Mouse (Mus musculus) midbrain, embryonic 15.5 days (tissue): ENCODE data around the gene Atp6v0a1. TPM values are rescaled to one million over a fixed set of nuclear protein-coding genes. Genes with fewer than 3 reads are reported as not detected.
"Not testable (repeated sequence)": the region's sequence is repeated elsewhere in the genome, so short reads cannot be mapped to it uniquely, and the experiment has no call there.

Experiments
- ATAC-seq: fragments of 200-750 bp; cut with Nextera tagmentation; replicated peaks from 2 replicates; pipeline ENCODE4 v1.8.0; 2017; ENCODE audit warnings: moderate TSS enrichment
- H3K27ac ChIP-seq: fragments of 300-500 bp; sonication (generic); 2 replicates; pipeline ENCODE4 v1.5.1; 2015; ENCODE audit warnings: mild to moderate bottlenecking, inconsistent platforms
- H3K27me3 ChIP-seq: fragments of 300-500 bp; sonication (generic); replicated peaks from 2 replicates; pipeline ENCODE4 v1.6.1; 2015; ENCODE audit warnings: inconsistent platforms
- H3K36me3 ChIP-seq: fragments of 300-500 bp; sonication (generic); replicated peaks from 2 replicates; pipeline ENCODE4 v1.6.1; 2015; ENCODE audit warnings: inconsistent platforms
- H3K4me1 ChIP-seq: fragments of 300-500 bp; sonication (generic); 2 replicates; pipeline ENCODE4 v1.6.1; 2015; ENCODE audit warnings: inconsistent platforms
- H3K4me2 ChIP-seq: fragments of 300-500 bp; sonication (generic); 2 replicates; pipeline ENCODE4 v1.6.1; 2015; ENCODE audit warnings: inconsistent platforms, mild to moderate bottlenecking, moderate library complexity
- H3K4me3 ChIP-seq: fragments of 300-500 bp; sonication (generic); 2 replicates; pipeline ENCODE4 v1.5.1; 2015; ENCODE audit warnings: mild to moderate bottlenecking, inconsistent platforms
- H3K9ac ChIP-seq: fragments of 300-500 bp; sonication (generic); 2 replicates; pipeline ENCODE4 v1.6.1; 2015; ENCODE audit warnings: mild to moderate bottlenecking, inconsistent platforms
- H3K9me3 ChIP-seq: fragments of 300-500 bp; sonication (generic); 2 replicates; pipeline ENCODE4 v1.6.1; 2016; ENCODE audit warnings: inconsistent platforms
- WGBS: fragments of 180-500 bp; shearing (Covaris S2); methylation state at CpG from one replicate; pipeline ENCODE4 v1.1.7; 2015; ENCODE audit warnings: mixed read lengths; 5-methylcytosine and 5-hydroxymethylcytosine counted together
- polyA plus RNA-seq: library from polyadenylated mRNA; unstranded; fragments of >200 nt; fragmentation: Nextera tagmentation; extraction: Ambion mirVana; gene quantifications from 2 replicates; pipeline ENCODE4 v1.2.1, GENCODE M21; 2015

Gene Atp6v0a1
- polyA plus RNA-seq, 1 experiment from 2014 or later, result 148 TPM

GRCm38 (mm10) chr11:100983778-100984131 is 25.5 kb upstream of the Atp6v0a1 start:
- H3K4me1 ChIP-seq, result peaks cover 5% of the 10 kb centered on the region; the same call in 1 of the 2 replicates
- no peaks in the 10 kb centered on the region for H3K36me3 ChIP-seq
- 80% methylated on average over 7 of the region's 7 CpGs for WGBS
- H3K9me3 ChIP-seq, result no peaks in the 10 kb centered on the region
- peaks cover 3% of the 10 kb centered on the region; the same call in 1 of the 2 replicates for H3K27me3 ChIP-seq
- no peak for ATAC-seq
- H3K4me2 ChIP-seq, result no peak overlapping the region
- H3K27ac ChIP-seq, result no peak overlapping the region
- no peak overlapping the region for H3K4me3 ChIP-seq
- H3K9ac ChIP-seq, result no peak overlapping the region

GRCm38 (mm10) chr11:100985607-100986006 is 23.6 kb upstream of the Atp6v0a1 start:
- peaks cover 3% of the 10 kb centered on the region; the same call in 1 of the 2 replicates for H3K27me3 ChIP-seq
- peaks cover 5% of the 10 kb centered on the region; the same call in 1 of the 2 replicates for H3K4me1 ChIP-seq
- no peak overlapping the region for H3K9ac ChIP-seq
- ATAC-seq, result no peak
- WGBS, result 53% methylated on average over 3 of the region's 3 CpGs
- no peak overlapping the region for H3K4me3 ChIP-seq
- H3K4me2 ChIP-seq, result no peak overlapping the region
- no peak overlapping the region for H3K27ac ChIP-seq
- H3K9me3 ChIP-seq, result no peaks in the 10 kb centered on the region
- no peaks in the 10 kb centered on the region for H3K36me3 ChIP-seq

- WGBS, result 83% methylated on average over 3 of the region's 3 CpGs
- Histone ChIP-seq H3K27me3 (no peaks in the 10 kb centered on the region), H3K36me3 (no peaks in the 10 kb centered on the region), H3K4me2 (no peak overlapping the region), H3K9ac (no peak overlapping the region), H3K9me3 (no peaks in the 10 kb centered on the region), H3K4me1 (no peaks in the 10 kb centered on the region), H3K27ac (no peak overlapping the region), H3K4me3 (no peak overlapping the region)
- ATAC-seq, result no peak
Measured at GRCm38 (mm10) chr11:100988674-100989073, 20.6 kb upstream of the Atp6v0a1 start.

GRCm38 (mm10) chr11:100989666-100990065 is 19.6 kb upstream of the Atp6v0a1 start:
- no peak overlapping the region for H3K4me2 ChIP-seq
- H3K36me3 ChIP-seq, result no peaks in the 10 kb centered on the region
- H3K9ac ChIP-seq, result no peak overlapping the region
- H3K27ac ChIP-seq, result no peak overlapping the region
- no peaks in the 10 kb centered on the region for H3K9me3 ChIP-seq
- H3K27me3 ChIP-seq, result no peaks in the 10 kb centered on the region
- no peak for ATAC-seq
- H3K4me1 ChIP-seq, result no peaks in the 10 kb centered on the region
- H3K4me3 ChIP-seq, result no peak overlapping the region
- 67% methylated on average over 2 of the region's 2 CpGs for WGBS

- H3K27ac ChIP-seq, result no peak overlapping the region
- no peak overlapping the region for H3K9ac ChIP-seq
- H3K4me1 ChIP-seq, result no peaks in the 10 kb centered on the region
- H3K9me3 ChIP-seq, result no peaks in the 10 kb centered on the region
- no peak overlapping the region for H3K4me2 ChIP-seq
- 18% methylated on average over 6 of the region's 6 CpGs for WGBS
- no peak overlapping the region for H3K4me3 ChIP-seq
- H3K36me3 ChIP-seq, result no peaks in the 10 kb centered on the region
- ATAC-seq, result no peak
- H3K27me3 ChIP-seq, result no peaks in the 10 kb centered on the region
Measured at GRCm38 (mm10) chr11:100991027-100991534, 18.2 kb upstream of the Atp6v0a1 start.

GRCm38 (mm10) chr11:100993437-100993836 is 15.8 kb upstream of the Atp6v0a1 start:
- ATAC-seq, result no peak
- Histone ChIP-seq H3K27me3 (no peaks in the 10 kb centered on the region), H3K4me3 (no peak overlapping the region), H3K36me3 (no peaks in the 10 kb centered on the region), H3K9ac (no peak overlapping the region), H3K27ac (no peak overlapping the region), H3K4me2 (no peak overlapping the region), H3K9me3 (no peaks in the 10 kb centered on the region), H3K4me1 (no peaks in the 10 kb centered on the region)
- WGBS, result 84% methylated on average over 2 of the region's 2 CpGs

GRCm38 (mm10) chr11:100994233-100994632 is 15.0 kb upstream of the Atp6v0a1 start:
- Histone ChIP-seq H3K4me2 (no peak overlapping the region), H3K27me3 (no peaks in the 10 kb centered on the region), H3K9me3 (no peaks in the 10 kb centered on the region), H3K4me3 (no peak overlapping the region), H3K9ac (no peak overlapping the region), H3K4me1 (no peaks in the 10 kb centered on the region), H3K36me3 (no peaks in the 10 kb centered on the region), H3K27ac (no peak overlapping the region)
- no peak for ATAC-seq
- 67% methylated on average over 9 of the region's 9 CpGs for WGBS

- WGBS, result 80% methylated on average over 5 of the region's 5 CpGs
- Histone ChIP-seq H3K27ac (no peak overlapping the region), H3K4me3 (no peak overlapping the region), H3K9ac (no peak overlapping the region), H3K4me1 (no peaks in the 10 kb centered on the region), H3K9me3 (no peaks in the 10 kb centered on the region), H3K27me3 (no peaks in the 10 kb centered on the region; the same call in 1 of the 2 replicates), H3K4me2 (no peak overlapping the region), H3K36me3 (no peaks in the 10 kb centered on the region)
- ATAC-seq, result no peak
Measured at GRCm38 (mm10) chr11:100994655-100995054, 14.6 kb upstream of the Atp6v0a1 start.

- H3K27ac ChIP-seq, result no peak overlapping the region
- H3K9me3 ChIP-seq, result no peaks in the 10 kb centered on the region
- 91% methylated on average over 4 of the region's 4 CpGs for WGBS
- H3K4me1 ChIP-seq, result no peaks in the 10 kb centered on the region
- no peak for ATAC-seq
- H3K4me3 ChIP-seq, result no peak overlapping the region
- no peak overlapping the region for H3K4me2 ChIP-seq
- no peaks in the 10 kb centered on the region for H3K36me3 ChIP-seq
- no peak overlapping the region for H3K9ac ChIP-seq
- no peaks in the 10 kb centered on the region; the same call in 1 of the 2 replicates for H3K27me3 ChIP-seq
Measured at GRCm38 (mm10) chr11:100996501-100996900, 12.8 kb upstream of the Atp6v0a1 start.

- no peak for ATAC-seq
- H3K9ac ChIP-seq, result no peak overlapping the region
- WGBS, result 78% methylated on average over 2 of the region's 2 CpGs
- H3K4me1 ChIP-seq, result no peaks in the 10 kb centered on the region
- H3K36me3 ChIP-seq, result no peaks in the 10 kb centered on the region
- H3K27me3 ChIP-seq, result no peaks in the 10 kb centered on the region; the same call in 1 of the 2 replicates
- no peak overlapping the region for H3K27ac ChIP-seq
- H3K4me2 ChIP-seq, result no peak overlapping the region
- H3K9me3 ChIP-seq, result no peaks in the 10 kb centered on the region
- no peak overlapping the region for H3K4me3 ChIP-seq
Measured at GRCm38 (mm10) chr11:100998836-100999235, 10.4 kb upstream of the Atp6v0a1 start.

- Histone ChIP-seq H3K4me1 (no peaks in the 10 kb centered on the region), H3K4me3 (no peak overlapping the region), H3K27me3 (no peaks in the 10 kb centered on the region; the same call in 1 of the 2 replicates), H3K9ac (no peak overlapping the region), H3K36me3 (no peaks in the 10 kb centered on the region), H3K4me2 (no peak overlapping the region), H3K27ac (no peak overlapping the region), H3K9me3 (no peaks in the 10 kb centered on the region)
- no peak for ATAC-seq
- WGBS, result 68% methylated on average over 3 of the region's 3 CpGs
Measured at GRCm38 (mm10) chr11:100999254-100999653, 10.0 kb upstream of the Atp6v0a1 start.

GRCm38 (mm10) chr11:101001875-101002552 is 7.2 kb upstream of the Atp6v0a1 start:
- not testable (repeated sequence) for H3K36me3 ChIP-seq, ATAC-seq, H3K9me3 ChIP-seq, H3K27ac ChIP-seq, H3K4me2 ChIP-seq, H3K4me3 ChIP-seq, H3K4me1 ChIP-seq, H3K27me3 ChIP-seq, H3K9ac ChIP-seq
- 69% methylated on average over 4 of the region's 6 CpGs for WGBS
